Mouse (Mus musculus) activated CD4-positive, CD25-positive, alpha-beta regulatory T cell, adult 4 months (primary cell): ENCODE data around the gene Kcnn4. TPM values are rescaled to one million over a fixed set of nuclear protein-coding genes. Genes with fewer than 3 reads are reported as not detected.
A peak's percentile ranks its signal among the peaks of the same experiment; 100 is the strongest.

Experiments
- ATAC-seq: one replicate; pipeline ENCODE4 v1.8.0; 2017
- polyA plus RNA-seq, 2 experiments: library from polyadenylated mRNA; unstranded; fragments of 100-300 nt; shearing (Covaris generic); gene quantifications; one replicate each; pipeline ENCODE4 v1.2.1; 2017

Kcnn4 gene
- 100 to 1,000 TPM; 101 to 105 TPM for polyA plus RNA-seq

DNA sequence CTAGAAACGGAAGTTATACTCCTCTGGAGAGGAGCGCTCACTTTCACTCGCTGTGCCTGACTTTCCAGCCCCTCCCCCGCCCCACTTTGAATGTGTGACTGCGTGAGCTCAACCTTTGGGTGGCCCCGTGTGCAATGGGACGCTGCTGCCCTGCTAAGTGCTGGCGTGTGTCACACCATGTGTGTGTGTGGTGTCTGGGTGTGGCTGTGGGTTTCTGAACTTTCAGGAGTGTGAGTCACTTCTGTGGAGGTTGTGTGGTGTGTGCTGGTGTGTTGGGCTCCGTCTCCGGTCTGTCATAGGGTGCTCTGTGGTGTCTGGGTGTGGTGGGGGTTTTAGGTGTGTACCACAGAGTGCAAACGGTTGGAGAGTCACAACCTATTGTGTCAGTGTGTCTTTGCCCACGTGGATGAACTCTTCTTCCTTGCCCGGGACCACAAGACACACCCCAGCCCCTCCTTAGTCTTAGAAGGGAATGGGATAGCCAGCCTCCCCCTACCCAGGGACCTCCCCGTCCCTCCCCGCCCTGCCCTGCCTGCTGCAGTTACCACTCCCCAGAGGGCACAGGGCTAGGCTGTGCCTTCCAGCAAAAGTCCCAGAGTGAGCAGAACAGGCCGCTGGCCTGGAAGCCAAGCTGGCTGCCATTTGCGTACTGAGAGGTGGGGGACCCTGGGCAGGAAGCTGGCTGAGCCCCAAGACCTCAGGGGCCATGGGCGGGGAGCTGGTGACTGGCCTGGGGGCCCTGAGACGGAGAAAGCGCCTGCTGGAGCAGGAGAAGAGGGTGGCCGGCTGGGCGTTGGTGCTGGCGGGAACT, at the start of gene Kcnn4:
Gene Kcnn4, plus strand, starts transcription at position 533 of the 811 bp plus-strand sequence.
- peak; percentile 67 for ATAC-seq

- no peak for ATAC-seq
These were observed 47.5 kb upstream of the Kcnn4 start for GRCm38 (mm10) chr7:24322593-24322992.

GRCm38 (mm10) chr7:24325197-24325596, 44.9 kb upstream of the Kcnn4 start:
- ATAC-seq, result no peak

- ATAC-seq, result no peak
These were observed 44.4 kb upstream of the Kcnn4 start for GRCm38 (mm10) chr7:24325675-24326128.

DNA sequence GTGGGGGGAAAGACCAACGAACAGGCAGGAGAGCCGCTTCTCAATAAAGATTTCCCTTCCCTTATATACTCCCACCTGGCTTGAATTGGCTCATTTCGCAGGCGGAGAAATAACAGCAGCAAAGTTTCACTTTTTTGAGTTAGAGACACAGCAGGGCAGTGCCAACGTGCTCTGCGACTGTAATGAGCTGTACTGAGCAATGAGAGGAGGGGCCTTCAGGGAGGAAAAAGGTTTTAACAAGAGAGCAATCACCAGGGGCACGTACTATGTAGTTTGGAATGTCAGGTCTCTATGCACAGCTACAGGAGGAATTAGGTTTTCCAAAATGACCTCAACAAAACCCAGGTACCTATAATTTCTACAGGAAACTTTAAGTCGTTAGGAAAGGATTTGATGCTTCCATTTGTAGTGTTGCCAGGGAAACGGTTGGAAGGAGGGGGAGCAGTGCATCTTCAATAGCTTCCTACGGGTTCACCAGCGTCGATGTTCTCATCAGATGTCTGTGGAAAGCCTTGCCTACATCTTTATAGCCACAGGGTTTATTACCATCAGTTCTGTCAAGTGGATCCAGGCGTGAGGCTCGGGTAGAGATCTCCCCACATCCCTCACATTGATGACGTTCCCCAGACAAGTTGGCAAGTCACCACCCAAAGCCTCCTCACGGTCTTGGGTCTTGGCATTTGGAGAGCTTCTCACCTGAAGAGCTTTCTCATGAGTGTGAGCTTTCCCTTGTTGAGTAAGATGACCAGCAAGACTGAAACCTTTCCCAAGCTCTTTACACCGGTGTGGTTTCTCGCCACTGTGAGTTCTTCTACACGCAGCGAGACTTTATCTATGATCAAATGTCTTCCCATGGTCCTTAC, 43.6 kb upstream of the Kcnn4 start:
- no peak for ATAC-seq

DNA sequence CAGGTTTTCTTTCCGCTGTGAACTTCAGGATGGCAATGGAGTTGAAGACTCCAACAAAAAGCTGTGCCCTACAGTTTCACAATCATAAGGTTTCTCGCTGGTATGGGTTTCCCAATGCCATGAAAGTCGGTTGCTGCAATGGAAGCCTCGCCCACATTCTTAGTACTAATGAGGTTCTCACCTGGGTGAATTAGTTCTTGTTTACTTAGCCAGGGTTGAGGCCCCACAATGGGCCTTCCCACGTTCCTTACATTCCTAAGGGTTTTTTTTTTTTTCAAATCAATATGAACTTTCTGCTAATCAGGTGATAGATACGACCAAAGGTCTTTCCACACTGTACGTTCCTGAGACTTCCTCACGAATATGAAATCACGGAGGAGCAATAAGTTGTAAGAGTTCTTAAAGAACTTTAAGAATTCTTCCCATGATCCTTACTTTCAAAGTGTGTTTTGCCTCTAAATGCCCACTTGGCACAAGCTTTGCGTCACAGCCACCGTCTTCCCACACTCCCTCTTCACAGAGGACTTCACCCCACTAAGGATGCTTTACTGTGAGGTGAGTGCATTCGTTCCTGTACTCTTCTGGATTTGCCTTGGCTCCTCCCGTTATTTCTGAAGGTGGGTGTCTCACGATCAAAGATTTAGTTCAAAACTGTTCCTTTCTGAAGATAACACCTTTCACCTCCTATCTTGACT, 42.6 kb upstream of the Kcnn4 start:
- ATAC-seq, result no peak

DNA sequence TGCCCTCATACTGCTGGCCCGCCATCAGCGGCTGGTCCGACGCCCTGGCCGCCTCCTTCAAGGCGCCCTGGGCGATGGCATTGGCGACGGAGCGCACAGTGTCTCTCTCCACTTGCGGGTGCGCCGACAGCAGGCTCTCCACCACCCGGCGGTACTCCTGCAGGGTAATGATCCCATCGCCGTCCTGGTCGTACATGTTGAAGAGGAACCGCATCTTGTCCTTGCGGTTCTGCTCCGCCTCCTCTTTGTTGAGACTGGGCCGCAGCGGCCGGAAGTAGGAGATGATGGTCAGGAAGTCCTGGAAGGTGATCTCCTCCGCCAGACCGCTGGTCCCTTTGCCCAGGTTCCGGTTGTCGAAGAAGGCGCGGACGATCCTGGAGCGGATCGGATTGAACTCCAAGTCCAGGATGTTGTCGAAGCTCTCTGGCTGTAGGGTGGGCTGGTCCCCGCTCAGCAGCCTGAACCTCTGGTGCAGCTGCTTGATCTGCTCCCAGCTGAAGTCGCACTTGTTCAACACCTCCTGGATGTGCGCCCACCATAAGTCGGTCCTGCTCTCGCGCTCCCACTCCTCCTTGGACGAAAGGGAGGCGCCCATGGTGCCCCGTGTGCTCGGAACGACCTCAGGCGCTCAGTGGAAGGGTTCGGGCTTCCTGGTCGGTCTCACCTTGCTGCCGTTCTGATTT, 36.6 kb upstream of the Kcnn4 start, which contains the start of gene Tescl:
Gene Tescl, minus strand, starts transcription at position 633 of the 683 bp plus-strand sequence.
- no peak for ATAC-seq

GRCm38 (mm10) chr7:24335699-24336309, 34.3 kb upstream of the Kcnn4 start:
- ATAC-seq, result no peak

DNA sequence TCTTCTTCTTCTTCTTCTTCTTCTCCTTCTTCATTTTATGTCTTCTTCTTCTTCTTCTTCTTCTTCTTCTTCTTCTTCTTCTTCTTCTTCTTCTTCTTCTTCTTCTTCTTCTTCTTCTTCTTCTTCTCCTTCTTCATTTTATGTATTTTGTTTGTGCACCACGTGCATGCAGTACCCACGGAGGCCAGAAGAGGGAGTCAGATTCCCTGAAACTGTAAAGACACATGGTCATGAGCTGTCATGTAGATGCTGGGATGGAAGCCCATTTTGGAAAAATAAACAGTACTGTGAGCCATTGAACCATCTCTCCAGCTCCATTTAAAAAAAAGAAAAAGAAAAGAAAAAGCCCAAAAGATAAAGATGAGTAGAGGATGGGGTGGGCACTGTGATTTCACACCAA, 31.8 kb upstream of the Kcnn4 start:
- no peak for ATAC-seq

DNA sequence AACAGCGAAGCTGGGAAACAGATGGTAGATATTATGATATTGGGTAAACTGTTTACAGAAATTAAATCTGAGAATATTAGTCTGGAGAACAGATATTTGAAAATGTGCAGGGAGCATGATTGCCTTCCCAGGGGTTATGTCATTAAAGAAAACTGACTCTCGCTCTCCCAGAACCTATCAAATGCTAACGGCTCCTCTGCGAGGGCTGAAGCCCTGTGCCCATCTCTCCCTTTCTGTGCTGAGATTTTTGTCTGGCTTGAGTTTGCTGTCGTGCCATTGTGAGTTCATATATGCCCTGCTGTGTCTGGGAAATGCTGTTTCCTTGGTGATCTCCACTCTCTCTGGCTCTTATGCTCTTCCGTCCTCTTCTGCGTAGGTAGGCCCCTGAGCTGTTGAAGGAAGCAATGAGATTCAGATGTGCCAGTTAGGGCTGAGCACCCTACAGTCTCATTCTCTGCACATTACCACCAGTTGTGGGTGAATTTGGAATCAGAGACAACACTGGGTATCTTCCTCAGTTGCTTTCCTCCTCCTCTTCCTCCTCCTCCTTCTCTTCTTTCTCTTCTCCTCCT, 26.3 kb upstream of the Kcnn4 start:
- ATAC-seq, result no peak

GRCm38 (mm10) chr7:24346444-24346843, 23.6 kb upstream of the Kcnn4 start:
- no peak for ATAC-seq

DNA sequence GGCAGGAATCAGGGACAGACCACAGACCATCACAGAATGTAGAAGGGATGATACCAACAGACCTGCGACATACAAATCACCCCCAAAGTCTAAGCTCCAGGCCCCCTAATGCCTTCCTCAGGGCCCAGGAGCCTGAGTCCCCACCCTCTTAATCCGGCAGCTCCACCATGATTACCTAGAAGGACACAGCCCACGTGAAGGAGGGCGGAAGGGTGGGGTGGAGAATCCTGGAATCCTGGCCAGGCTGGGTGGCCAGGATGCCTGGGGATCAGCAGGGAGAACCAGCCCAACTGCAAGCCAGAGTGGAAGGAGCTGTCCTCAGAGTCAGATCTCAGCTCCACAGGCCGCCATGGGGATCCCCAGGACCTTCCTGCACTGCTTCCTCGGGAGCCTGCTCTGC, 21.2 kb upstream of the Kcnn4 start, which contains the start of gene Lypd5:
Gene Lypd5, plus strand, starts transcription at position 301 of the 400 bp plus-strand sequence.
- no peak for ATAC-seq

DNA sequence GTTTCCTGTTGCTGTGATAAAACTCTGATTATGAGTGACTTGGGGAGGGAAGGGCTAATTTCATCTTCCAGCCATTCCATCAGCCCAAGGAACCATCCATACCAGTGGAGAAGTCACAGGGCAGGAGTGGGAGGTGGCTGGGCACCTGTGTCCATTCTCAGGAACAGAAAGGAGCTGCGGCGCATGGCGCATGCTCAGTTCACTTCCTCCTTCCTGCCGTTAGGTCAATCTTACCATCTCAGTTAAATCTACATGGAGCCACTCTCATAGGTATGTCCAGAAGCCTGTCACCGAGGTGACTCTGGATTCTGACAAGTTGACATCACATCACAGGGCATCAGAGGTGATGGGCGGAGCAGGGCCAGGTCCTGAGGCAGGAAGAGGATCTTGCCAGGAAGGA, 14.4 kb upstream of the Kcnn4 start:
- ATAC-seq, result no peak

DNA sequence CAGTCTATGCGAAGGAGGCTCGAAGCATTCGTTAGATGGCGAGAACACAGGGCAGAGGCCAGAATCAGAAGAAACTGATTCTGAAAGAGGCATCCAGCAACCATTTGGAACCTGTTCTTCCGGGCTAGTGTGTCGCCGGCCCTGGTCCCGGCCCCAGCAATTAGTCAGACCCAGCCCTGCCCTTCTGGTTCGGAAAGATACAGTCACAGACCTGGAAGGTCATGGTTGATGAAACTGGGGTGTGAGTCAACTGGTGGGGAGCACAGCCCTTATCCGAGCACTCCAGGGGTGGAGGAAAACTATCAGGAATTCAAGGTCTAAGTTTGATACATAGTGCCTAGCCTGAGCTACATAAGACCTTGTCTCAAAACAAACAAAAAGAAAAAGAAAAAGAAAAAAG, 14.0 kb upstream of the Kcnn4 start:
- no peak for ATAC-seq

DNA sequence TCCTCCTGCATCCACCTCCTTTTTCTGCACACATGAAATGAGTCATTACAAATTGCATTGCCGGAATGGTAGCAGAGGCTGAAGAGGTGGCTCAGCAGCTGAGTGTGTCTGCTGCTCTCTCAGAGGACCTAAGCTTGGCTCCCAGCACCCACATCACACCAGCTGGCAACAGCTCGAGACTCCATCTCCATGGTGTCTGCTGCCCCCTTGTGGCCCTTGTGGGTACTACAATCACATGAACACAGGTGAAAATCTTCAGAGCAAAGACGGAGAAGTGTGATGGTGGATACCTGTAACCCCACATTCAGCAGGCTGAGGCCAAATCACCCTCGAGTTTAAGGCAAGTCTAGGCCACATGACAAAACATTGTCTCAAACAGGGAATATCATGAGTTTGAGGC, 12.2 kb upstream of the Kcnn4 start:
- ATAC-seq, result no peak

DNA sequence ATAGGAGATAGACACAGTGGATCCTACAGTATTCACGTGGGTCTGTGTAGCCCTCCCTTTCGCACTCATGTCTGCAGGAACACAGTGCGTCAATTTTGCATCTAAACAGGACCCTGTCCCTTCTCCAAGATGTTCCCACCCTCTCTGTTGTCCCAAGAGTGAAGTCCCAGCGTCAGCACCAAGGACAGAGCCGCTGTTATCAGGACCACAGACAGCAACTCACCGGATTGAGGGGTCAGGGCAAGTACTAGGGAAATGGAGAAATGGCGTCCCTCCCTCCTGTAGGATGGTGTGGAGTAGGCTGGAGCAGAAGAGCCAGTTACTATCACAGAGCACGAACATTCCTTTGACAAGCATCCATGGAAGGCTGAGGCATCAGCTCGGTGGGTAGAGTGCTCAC, 10.8 kb upstream of the Kcnn4 start:
- no peak for ATAC-seq

- no peak for ATAC-seq
These were observed 9.1 kb upstream of the Kcnn4 start for GRCm38 (mm10) chr7:24361001-24361400.

DNA sequence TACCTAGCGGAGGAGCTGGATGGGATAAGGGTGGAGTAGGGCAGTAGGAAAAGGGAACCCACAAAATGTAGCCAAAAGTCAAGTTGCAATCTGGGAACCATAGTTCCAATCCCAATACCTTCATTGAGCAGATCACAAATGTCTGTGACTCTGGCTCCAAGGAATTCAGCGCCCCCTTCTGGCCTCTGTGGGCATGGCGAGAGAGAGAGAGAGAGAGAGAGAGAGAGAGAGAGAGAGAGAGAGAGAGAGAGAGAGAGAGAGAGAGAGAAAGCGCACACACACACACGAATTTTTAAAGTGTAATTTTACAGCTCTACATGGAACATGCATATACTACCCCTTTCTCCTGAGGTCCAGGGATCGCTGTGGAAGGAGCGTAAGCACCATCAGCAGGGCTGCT, 6.8 kb upstream of the Kcnn4 start:
- ATAC-seq, result no peak

- ATAC-seq, result no peak
These were observed 5.2 kb upstream of the Kcnn4 start for GRCm38 (mm10) chr7:24364827-24365226.

DNA sequence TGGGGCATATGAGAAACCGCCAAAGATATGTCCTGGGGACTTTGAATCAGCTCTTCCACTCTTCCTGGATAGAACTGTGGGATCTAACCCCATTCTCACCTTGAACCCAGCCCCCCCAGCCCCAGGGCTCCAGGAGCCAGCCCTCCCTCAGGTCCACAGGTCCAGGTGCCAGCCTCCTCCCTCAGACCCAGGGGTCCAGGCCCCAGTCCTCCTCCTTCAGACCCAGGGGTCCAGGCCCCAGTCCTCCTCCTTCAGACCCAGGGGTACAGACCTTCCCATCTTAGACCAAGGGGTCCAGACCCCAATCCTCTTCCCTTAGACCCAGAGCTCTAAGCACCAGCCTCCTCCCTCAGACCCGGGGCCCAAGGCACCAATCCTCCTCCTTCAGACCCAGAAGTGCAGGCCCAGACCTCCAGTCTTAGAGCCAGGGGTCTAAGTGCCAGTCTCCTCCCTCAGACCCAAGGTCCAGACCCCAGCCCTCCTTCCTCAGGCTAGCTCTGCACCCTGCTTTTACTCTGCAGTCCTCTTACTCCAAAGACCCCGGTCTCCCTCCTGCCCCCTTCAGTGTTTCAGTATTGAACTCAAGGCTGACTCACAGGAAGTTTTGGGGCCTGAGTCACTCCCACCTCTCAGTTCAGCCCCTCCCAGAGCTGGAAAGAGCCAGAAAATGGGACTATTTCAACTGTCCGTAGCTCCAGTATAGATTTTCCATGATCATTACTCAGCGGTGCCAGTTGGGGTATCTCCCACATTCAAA, 4.6 kb upstream of the Kcnn4 start:
- no peak for ATAC-seq
